Mouse (Mus musculus) embryonic fibroblast, embryonic 13.5 days (primary cell): ENCODE results near the gene Alox15.

Source experiments
- CTCF ChIP-seq: IDR thresholded peaks from 2 replicates; pipeline ENCODE4 v1.5.1; 2011; ENCODE audit warnings: mild to moderate bottlenecking, control low read depth, low read length, moderate library complexity, borderline replicate concordance; ENCODE audit not compliant: insufficient read depth
- POLR2A ChIP-seq: IDR thresholded peaks from 2 replicates; pipeline ENCODE4 v1.6.1; 2011; ENCODE audit warnings: low read depth, mild to moderate bottlenecking, control low read depth, low read length, moderate library complexity

DNA sequence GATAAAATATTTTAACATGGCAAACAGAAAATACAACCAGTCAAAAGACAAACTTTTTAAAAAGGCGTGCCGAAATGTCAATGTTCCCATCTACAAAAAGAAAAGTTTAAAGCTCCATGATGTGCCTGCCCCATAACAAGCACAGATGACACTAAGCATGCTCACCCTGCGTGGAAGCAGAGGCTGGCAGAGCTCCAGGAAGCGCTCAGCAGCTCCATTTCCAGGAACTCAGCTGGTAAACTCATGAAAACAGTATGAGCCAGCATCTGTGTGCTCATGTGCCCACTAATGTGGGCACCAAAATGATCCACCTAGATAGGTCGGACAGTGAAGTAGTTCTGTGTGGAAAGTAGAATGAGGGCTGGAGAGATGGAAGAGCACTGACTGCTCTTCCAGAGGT lies 37.6 kb upstream of the Alox15 start:
- TF ChIP-seq CTCF (no peak), POLR2A (no peak)
